Mouse (Mus musculus): ENCODE results near the gene Gnb3.

DNA sequence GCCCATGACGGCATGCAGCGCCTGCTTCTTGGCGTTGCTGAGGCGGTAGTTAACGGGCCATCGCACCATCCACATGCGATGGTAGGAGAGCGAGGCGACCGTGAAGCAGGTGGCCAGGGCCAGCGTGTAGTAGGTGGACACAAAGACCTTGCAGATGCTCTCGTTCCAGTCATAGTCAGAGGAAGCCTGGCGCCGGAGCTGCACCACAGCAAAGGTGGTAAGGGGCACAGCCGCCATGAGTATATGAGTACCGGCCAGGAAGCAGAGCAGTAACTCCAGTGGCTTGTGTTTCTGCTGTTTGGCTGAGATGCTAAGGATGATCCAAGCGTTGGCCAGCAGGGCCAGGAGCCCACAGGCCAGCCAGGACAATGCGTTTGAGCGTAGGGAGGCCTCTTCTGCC lies 21.2 kb upstream of the Gnb3 start:
- no peak for TF ChIP-seq POLR2A (IDR thresholded peaks at IDR 0.05; ENCODE audit: insufficient read depth, low read length)
- no peak for TF ChIP-seq CTCF (IDR thresholded peaks at IDR 0.05; ENCODE audit: low read depth, low read length)
- TF ChIP-seq EP300 (IDR thresholded peaks at IDR 0.05; ENCODE audit: insufficient read depth, low read depth, low read length): no peak

Measured in ES-Bruce4 (cell line).